Mouse (Mus musculus) heart, embryonic 14.5 days (tissue): ENCODE measurements at regions not wholly inside any gene's neighbourhood (a gene's known extent, or its start where the extent isn't known, plus 50 kb on each side); places are given as distances from the start of the nearest gene placed in this dataset.
A peak's percentile ranks its signal among the peaks of the same experiment; 100 is the strongest.

Experiments used
- ATAC-seq: fragments of 200-750 bp; cut with Nextera tagmentation; 2 replicates; pipeline ENCODE4 v1.8.0; 2017; ENCODE audit warnings: low read depth, moderate TSS enrichment; ENCODE audit not compliant: insufficient number of reproducible peaks, insufficient read depth, low FRiP score
- H3K27ac ChIP-seq, 2 experiments: fragments of 200-500 bp in 1 of 2; fragments of 300-500 bp in 1 of 2; sonication (generic) in 1 of 2; replicated peaks in 1 of 2; 2 replicates each; pipeline ENCODE4 v1.5.1; 2012 to 2014; ENCODE audit warnings: low read depth in 2 of 2, low read length in 2 of 2, control low read depth in 1 of 2, mild to moderate bottlenecking in 1 of 2, mixed read lengths in 1 of 2; ENCODE audit not compliant: control insufficient read depth in 1 of 2, insufficient read depth in 1 of 2
- H3K27me3 ChIP-seq: fragments of 300-500 bp; sonication (generic); 2 replicates; pipeline ENCODE4 v1.6.1; 2014; ENCODE audit warnings: mild to moderate bottlenecking, low read length, control low read depth; ENCODE audit not compliant: control insufficient read depth, insufficient read depth
- H3K36me3 ChIP-seq: fragments of 300-500 bp; sonication (generic); 2 replicates; pipeline ENCODE4 v1.6.1; 2014; ENCODE audit warnings: mild to moderate bottlenecking, control low read depth, low read length, mixed read lengths; ENCODE audit not compliant: control insufficient read depth, insufficient read depth
- H3K4me1 ChIP-seq, 2 experiments: fragments of 200-500 bp in 1 of 2; fragments of 300-500 bp in 1 of 2; sonication (generic) in 1 of 2; 2 replicates each; pipeline ENCODE4 v1.6.1; 2012 to 2014; ENCODE audit warnings: low read length in 2 of 2, control low read depth in 1 of 2, mixed read lengths in 1 of 2; ENCODE audit not compliant: control insufficient read depth in 2 of 2, insufficient read depth in 2 of 2
- H3K4me2 ChIP-seq: fragments of 300-500 bp; sonication (generic); 2 replicates; pipeline ENCODE4 v1.6.1; 2014; ENCODE audit warnings: mild to moderate bottlenecking, low read length
- H3K4me3 ChIP-seq, 2 experiments: fragments of 200-500 bp in 1 of 2; fragments of 300-500 bp in 1 of 2; sonication (generic) in 1 of 2; 2 replicates each; pipeline ENCODE4 v1.5.1; 2012 to 2014; ENCODE audit warnings: low read length in 2 of 2, mild to moderate bottlenecking in 2 of 2, control low read depth in 1 of 2, low read depth in 1 of 2, moderate library complexity in 1 of 2; ENCODE audit not compliant: control insufficient read depth in 1 of 2, insufficient read depth in 1 of 2
- H3K9ac ChIP-seq: fragments of 300-500 bp; sonication (generic); 2 replicates; pipeline ENCODE4 v1.6.1; 2014; ENCODE audit warnings: mild to moderate bottlenecking, low read length
- H3K9me3 ChIP-seq: fragments of 300-500 bp; sonication (generic); 2 replicates; pipeline ENCODE4 v1.6.1; 2016; ENCODE audit warnings: low read length, control low read depth; ENCODE audit not compliant: control insufficient read depth
- WGBS: fragments of 180-500 bp; shearing (Covaris S2); extraction: QIAGEN DNeasy Blood & Tissue Kit; methylation state at CpG from one replicate; pipeline ENCODE4 v1.1.7; 2014; 5-methylcytosine and 5-hydroxymethylcytosine counted together

GRCm38 (mm10) chr3:54443791-54444190 is 82.9 kb downstream of the Postn start:
- 68% methylated on average over 1 of the region's 1 CpGs for WGBS
- H3K27ac ChIP-seq: peak overlapping the region in 1 of 2 experiments; percentile 44; a peak in 1 of 4 replicates

GRCm38 (mm10) chr3:54446889-54447288 is 86.0 kb downstream of the Postn start:
- 48% methylated on average over 3 of the region's 3 CpGs for WGBS
- no peak for ATAC-seq

More at GRCm38 (mm10) chr3:54443791-54444190, 82.9 kb downstream of the Postn start:
- no peak for ATAC-seq
- Histone ChIP-seq H3K9me3 (no peaks in the 10 kb centered on the region), H3K4me3 (no peak overlapping the region), H3K4me2 (no peak overlapping the region), H3K9ac (no peak overlapping the region), H3K4me1 (no peaks in the 10 kb centered on the region), H3K36me3 (no peaks in the 10 kb centered on the region), H3K27me3 (no peaks in the 10 kb centered on the region)

GRCm38 (mm10) chr3:54457416-54457815 is 96.5 kb downstream of the Postn start:
- Histone ChIP-seq H3K36me3 (no peaks in the 10 kb centered on the region), H3K9me3 (no peaks in the 10 kb centered on the region), H3K4me1 (no peaks in the 10 kb centered on the region), H3K4me2 (no peak overlapping the region), H3K4me3 (no peak overlapping the region), H3K27ac (no peak overlapping the region), H3K9ac (no peak overlapping the region), H3K27me3 (no peaks in the 10 kb centered on the region)
- no peak for ATAC-seq
- WGBS: 82% methylated on average over 2 of the region's 2 CpGs

More at GRCm38 (mm10) chr3:54446889-54447288, 86.0 kb downstream of the Postn start:
- Histone ChIP-seq H3K9ac (no peak overlapping the region), H3K9me3 (no peaks in the 10 kb centered on the region), H3K4me1 (no peaks in the 10 kb centered on the region), H3K4me2 (no peak overlapping the region), H3K36me3 (no peaks in the 10 kb centered on the region), H3K4me3 (no peak overlapping the region), H3K27me3 (no peaks in the 10 kb centered on the region), H3K27ac (no peak overlapping the region)

GRCm38 (mm10) chr3:54461366-54461765 is 100.5 kb downstream of the Postn start:
- Histone ChIP-seq H3K4me1 (no peaks in the 10 kb centered on the region), H3K36me3 (no peaks in the 10 kb centered on the region), H3K27me3 (no peaks in the 10 kb centered on the region), H3K4me3 (no peak overlapping the region), H3K27ac (no peak overlapping the region), H3K9me3 (no peaks in the 10 kb centered on the region), H3K4me2 (no peak overlapping the region), H3K9ac (no peak overlapping the region)
- 86% methylated on average over 6 of the region's 6 CpGs for WGBS
- no peak for ATAC-seq

- Histone ChIP-seq H3K4me2 (no peak overlapping the region), H3K27ac (no peak overlapping the region), H3K27me3 (no peaks in the 10 kb centered on the region), H3K4me1 (no peaks in the 10 kb centered on the region), H3K4me3 (no peak overlapping the region), H3K9me3 (no peaks in the 10 kb centered on the region), H3K9ac (no peak overlapping the region), H3K36me3 (no peaks in the 10 kb centered on the region)
- no peak for ATAC-seq
These were observed 105.2 kb downstream of the Postn start for GRCm38 (mm10) chr3:54466097-54466496.

GRCm38 (mm10) chr3:54474209-54474608 is 113.3 kb downstream of the Postn start:
- Histone ChIP-seq H3K9me3 (no peaks in the 10 kb centered on the region), H3K27ac (no peak overlapping the region), H3K36me3 (no peaks in the 10 kb centered on the region), H3K4me3 (no peak overlapping the region), H3K9ac (no peak overlapping the region), H3K27me3 (no peaks in the 10 kb centered on the region), H3K4me1 (no peaks in the 10 kb centered on the region), H3K4me2 (no peak overlapping the region)
- ATAC-seq: no peak
- 67% methylated on average over 6 of the region's 6 CpGs for WGBS

DNA sequence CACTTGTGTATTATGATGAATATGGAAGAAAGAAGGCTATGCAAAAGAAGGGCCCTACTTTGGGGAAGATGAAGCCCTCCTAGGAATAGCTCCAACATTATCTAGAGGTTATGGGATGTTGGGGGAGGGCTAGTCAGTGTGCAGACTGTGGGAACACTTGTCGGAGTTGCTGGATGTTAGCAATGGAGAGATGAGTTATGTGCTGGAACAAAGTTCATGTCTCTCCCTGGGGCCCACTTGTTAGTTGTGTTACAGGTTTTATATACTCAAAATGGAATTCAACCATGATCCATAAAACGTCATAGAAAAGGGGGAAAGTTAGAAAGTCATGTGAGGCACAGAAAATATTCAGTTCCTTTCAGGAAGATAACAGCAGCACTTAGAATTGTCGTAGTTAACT is 115.0 kb downstream of the Postn start:
- no peak overlapping the region for H3K4me3 ChIP-seq
- no peak overlapping the region for H3K4me2 ChIP-seq
- no peak overlapping the region for H3K27ac ChIP-seq
- no peak overlapping the region for H3K9ac ChIP-seq
- H3K36me3 ChIP-seq: no peaks in the 10 kb centered on the region
- H3K27me3 ChIP-seq: no peaks in the 10 kb centered on the region
- ATAC-seq: no peak
- no peaks in the 10 kb centered on the region for H3K9me3 ChIP-seq
- WGBS: 57% methylated on average over 3 of the region's 3 CpGs
- no peaks in the 10 kb centered on the region for H3K4me1 ChIP-seq

GRCm38 (mm10) chr3:54477986-54478385 is 117.1 kb downstream of the Postn start:
- H3K36me3 ChIP-seq: no peaks in the 10 kb centered on the region
- H3K4me1 ChIP-seq: no peaks in the 10 kb centered on the region
- H3K9ac ChIP-seq: no peak overlapping the region
- 41% methylated on average over 4 of the region's 4 CpGs for WGBS
- peak overlapping the region; percentile 3 to 25; a peak in 1 of 4 replicates for H3K27ac ChIP-seq
- H3K4me3 ChIP-seq: no peak overlapping the region
- H3K4me2 ChIP-seq: no peak overlapping the region
- no peaks in the 10 kb centered on the region for H3K27me3 ChIP-seq
- no peaks in the 10 kb centered on the region for H3K9me3 ChIP-seq
- peak; percentile 47; the same call in 1 of the 2 replicates for ATAC-seq
